In genomic region chr10:7600647-7601046, GRCm38 (mm10) we compare ENCODE assay signal across 9 mouse cellular contexts. TPM values are rescaled to one million over a fixed set of nuclear protein-coding genes. Genes with fewer than 3 reads are reported as not detected.
DNase-seq lines count a peak whose midpoint lies in the region; ATAC-seq lines count a peak whose summit lies in the region.
"Had no signal": no experiment of that assay in that cellular context is flagged by ENCODE, and none has a peak within 500 bp of the region (broad histone marks: within the 10 kb centered on the region; RNA-seq: fewer than 3 reads in every experiment).

No protein-coding gene starts in this region.

- peak; percentile 83 for DNase-seq in kidney, adult 18-20 months
- DNase-seq in cerebellum, adult 8-10 months: peak; percentile 75
- DNase-seq in hindlimb bud, embryonic 11.5 days (ENCODE audit: extremely low spot score, low read depth, low spot score): peak; percentile 47
- peak; percentile 73 for DNase-seq in left cerebral cortex, postnatal 4 days
- peak; percentile 86 for DNase-seq in splenic B cell, adult 2 months (ENCODE audit: low read depth, low spot score)

- ATAC-seq in kidney, embryonic 16.5 days (ENCODE audit: low FRiP score, low TSS enrichment): no peak
- peak; percentile 82 for ATAC-seq in frontal cortex, adult (ENCODE audit: low TSS enrichment)
- peak; percentile 94 for ATAC-seq in monocyte, adult 5-6 weeks (replicated peaks; ENCODE audit: insufficient number of reproducible peaks, low FRiP score, low TSS enrichment, poor library complexity, severe bottlenecking)

- 12% methylated on average over 6 of the region's 6 CpGs for WGBS in kidney, embryonic 16.5 days

- no peak overlapping the region for H3K4me3 ChIP-seq in kidney, embryonic 16.5 days (ENCODE audit: low read length)
- H3K4me3 ChIP-seq: neural tube, embryonic 13.5 days had no signal

- intact Hi-C loops in left cerebral cortex, postnatal 4 days (cut with DNase I): no loop called here

- H3K27me3 ChIP-seq in kidney, embryonic 16.5 days (ENCODE audit: insufficient read depth, low read length): no peaks in the 10 kb centered on the region
- H3K27me3 ChIP-seq in splenic B cell, adult 2 months (ENCODE audit: control insufficient read depth, insufficient read depth, low read length, poor library complexity, severe bottlenecking): no peaks in the 10 kb centered on the region
- H3K27me3 ChIP-seq: neural tube, embryonic 13.5 days had no signal

- no peaks in the 10 kb centered on the region for H3K36me3 ChIP-seq in kidney, embryonic 16.5 days (ENCODE audit: insufficient read depth, low read length)
- H3K36me3 ChIP-seq in splenic B cell, adult 2 months (ENCODE audit: control insufficient read depth, insufficient read depth, low read length, poor library complexity, severe bottlenecking): no peaks in the 10 kb centered on the region

- no peaks in the 10 kb centered on the region for H3K9me3 ChIP-seq in kidney, embryonic 16.5 days (ENCODE audit: low read length)
- H3K9me3 ChIP-seq: neural tube, embryonic 13.5 days had no signal

- no peaks in the 10 kb centered on the region for H3K4me1 ChIP-seq in kidney, embryonic 16.5 days (ENCODE audit: insufficient read depth, low read length)

- no peak overlapping the region for H3K4me2 ChIP-seq in kidney, embryonic 16.5 days (replicated peaks; ENCODE audit: low read depth, low read length)
- H3K4me2 ChIP-seq: neural tube, embryonic 13.5 days had no signal

- no peak overlapping the region for H3K9ac ChIP-seq in kidney, embryonic 16.5 days (replicated peaks; ENCODE audit: low read length)
- H3K9ac ChIP-seq: neural tube, embryonic 13.5 days had no signal

- H3K27ac ChIP-seq in kidney, embryonic 16.5 days (ENCODE audit: low read length): no peak overlapping the region
- H3K27ac ChIP-seq: neural tube, embryonic 13.5 days had no signal

RNA-seq across cellular contexts. Expression of gene Lrp11, which starts 11.0 kb away (rescaled TPM):
- polyA plus RNA-seq in kidney, embryonic 16.5 days (2015; fragmentation: Nextera tagmentation; extraction: Ambion mirVana): 1.5 and 1.7 TPM in 2 replicates
- total RNA-seq in left cerebral cortex, postnatal 4 days (2021): 10 to 100 TPM; 74.0 to 83.9 TPM
- 0.10 to 1.9 TPM in 2 of 3 replicates, not detected in the other for total RNA-seq in monocyte, adult 5-6 weeks (2017)

Comparison
In these comparisons a context has a peak if more than half of its experiments do, and no peak if none do; other contexts are left out.
1. RNA of gene Lrp11, which starts 11.0 kb away (total RNA-seq): 74.0 to 83.9 TPM in left cerebral cortex, postnatal 4 days; 0.10 to 1.9 TPM in monocyte, adult 5-6 weeks; every median in the first group is over 10 times any median in the second.
2. Peak in every context shown above with its lines, with median percentiles within 50 percentile points of each other: DNase-seq.